Mouse (Mus musculus) C2C12 (cell line): ENCODE data around the gene Mki67.

Experiments
- CEBPB ChIP-seq: IDR thresholded peaks from one replicate; pipeline ENCODE4 v1.6.1; 2011; ENCODE audit warnings: low read depth, mild to moderate bottlenecking, control low read depth, moderate library complexity
- CTCF ChIP-seq: IDR thresholded peaks from one replicate; pipeline ENCODE4 v1.5.1; 2011; ENCODE audit not compliant: control insufficient read depth, insufficient read depth, insufficient read length
- MAX ChIP-seq: IDR thresholded peaks from one replicate; pipeline ENCODE4 v1.6.1; 2011; ENCODE audit warnings: mild to moderate bottlenecking, control low read depth
- MYOG ChIP-seq: IDR thresholded peaks from one replicate; pipeline ENCODE4 v1.6.1; 2011; ENCODE audit not compliant: control insufficient read depth, insufficient read length; ENCODE audit errors: extremely low read depth
- USF1 ChIP-seq: IDR thresholded peaks from one replicate; pipeline ENCODE4 v1.6.1; 2011; ENCODE audit warnings: low read depth, mild to moderate bottlenecking, control low read depth, moderate library complexity

- TF ChIP-seq CTCF = no peak
- TF ChIP-seq MAX = no peak
- no peak for TF ChIP-seq CEBPB
- TF ChIP-seq USF1 = no peak
- no peak for TF ChIP-seq MYOG
Measured at GRCm38 (mm10) chr7:135703600-135704148, 12.5 kb downstream of the Mki67 start.
